Mouse (Mus musculus): Measurements from ENCODE around the gene Snap91. TPM values are rescaled to one million over a fixed set of nuclear protein-coding genes. Genes with fewer than 3 reads are reported as not detected.
A peak's percentile ranks its signal among the peaks of the same experiment; 100 is the strongest.

Gene Snap91
- polyA plus RNA-seq (2015; fragmentation: Nextera tagmentation; extraction: Ambion mirVana): 18.4 and 20.1 TPM in 2 replicates

- Histone ChIP-seq H3K4me1 (ENCODE audit: insufficient read depth, low read length) (peaks cover 10% of the 10 kb centered on the region; the same call in 1 of the 2 replicates), H3K27me3 (ENCODE audit: insufficient read depth, low read length) (peaks cover 33% of the 10 kb centered on the region), H3K27ac (ENCODE audit: low read length) (no peak within 1 kb of the TSS), H3K4me2 (replicated peaks; ENCODE audit: low read depth, low read length) (peak within 1 kb of the TSS; percentile 96), H3K36me3 (ENCODE audit: insufficient read depth, low read length) (no peaks in the 10 kb centered on the region), H3K4me3 (ENCODE audit: low read length) (peak within 1 kb of the TSS; percentile 68), H3K9ac (replicated peaks; ENCODE audit: low read length) (peak within 1 kb of the TSS; percentile 70), H3K9me3 (ENCODE audit: low read length) (no peaks in the 10 kb centered on the region)
- peak; percentile 85 for ATAC-seq (ENCODE audit: low FRiP score, low TSS enrichment)
- under 1% methylated on average over 84 of the region's 104 CpGs for WGBS
Measured at GRCm38 (mm10) chr9:86880113-86880972, at the start of gene Snap91. Gene Snap91, minus strand, starts transcription at chr9:86880654.

- H3K27ac ChIP-seq (ENCODE audit: low read length): no peak overlapping the region
- peaks cover 10% of the 10 kb centered on the region for H3K4me1 ChIP-seq (ENCODE audit: insufficient read depth, low read length)
- H3K4me3 ChIP-seq (ENCODE audit: low read length): no peak overlapping the region
- H3K4me2 ChIP-seq (replicated peaks; ENCODE audit: low read depth, low read length): no peak overlapping the region
- no peaks in the 10 kb centered on the region for H3K36me3 ChIP-seq (ENCODE audit: insufficient read depth, low read length)
- no peaks in the 10 kb centered on the region for H3K9me3 ChIP-seq (ENCODE audit: low read length)
- no peaks in the 10 kb centered on the region for H3K27me3 ChIP-seq (ENCODE audit: insufficient read depth, low read length)
- WGBS: 66% methylated on average over 5 of the region's 5 CpGs
- ATAC-seq (ENCODE audit: low FRiP score, low TSS enrichment): no peak
- H3K9ac ChIP-seq (replicated peaks; ENCODE audit: low read length): no peak overlapping the region
Measured at GRCm38 (mm10) chr9:86926519-86926918, 46.1 kb upstream of the Snap91 start.

- 51% methylated on average over 6 of the region's 6 CpGs for WGBS
- no peak overlapping the region for H3K4me2 ChIP-seq (replicated peaks; ENCODE audit: low read depth, low read length)
- no peaks in the 10 kb centered on the region for H3K36me3 ChIP-seq (ENCODE audit: insufficient read depth, low read length)
- no peak overlapping the region for H3K27ac ChIP-seq (ENCODE audit: low read length)
- H3K9ac ChIP-seq (replicated peaks; ENCODE audit: low read length): no peak overlapping the region
- no peaks in the 10 kb centered on the region for H3K27me3 ChIP-seq (ENCODE audit: insufficient read depth, low read length)
- no peak for ATAC-seq (ENCODE audit: low FRiP score, low TSS enrichment)
- H3K4me3 ChIP-seq (ENCODE audit: low read length): no peak overlapping the region
- H3K9me3 ChIP-seq (ENCODE audit: low read length): no peaks in the 10 kb centered on the region
- H3K4me1 ChIP-seq (ENCODE audit: insufficient read depth, low read length): 0 out of 2 replicates have a peak, but pooled peaks cover 2% of the 10 kb centered on the region
Measured at GRCm38 (mm10) chr9:86925688-86926087, 45.2 kb upstream of the Snap91 start.

DNA sequence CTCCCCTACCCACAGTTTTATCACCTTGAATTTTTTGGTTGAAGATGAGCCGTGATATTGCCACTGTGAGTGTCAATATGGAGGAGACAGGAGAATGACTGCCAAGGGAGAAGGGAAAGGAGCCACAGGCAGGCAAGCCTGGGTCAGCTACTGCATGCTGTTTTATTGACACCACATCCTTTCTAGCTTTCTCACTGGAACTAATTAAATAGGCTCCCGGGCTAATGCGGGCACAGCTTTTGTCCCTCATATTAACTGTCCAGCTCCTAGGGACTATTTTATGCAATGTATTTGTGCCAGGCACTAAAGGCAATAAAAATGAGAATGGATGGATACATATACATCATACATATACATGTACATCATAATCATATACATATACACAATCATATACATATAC lies 42.0 kb upstream of the Snap91 start:
- no peaks in the 10 kb centered on the region for H3K9me3 ChIP-seq (ENCODE audit: low read length)
- H3K4me3 ChIP-seq (ENCODE audit: low read length): no peak overlapping the region
- WGBS: 44% methylated on average over 3 of the region's 3 CpGs
- H3K4me1 ChIP-seq (ENCODE audit: insufficient read depth, low read length): no peaks in the 10 kb centered on the region
- H3K9ac ChIP-seq (replicated peaks; ENCODE audit: low read length): no peak overlapping the region
- H3K4me2 ChIP-seq (replicated peaks; ENCODE audit: low read depth, low read length): no peak overlapping the region
- no peak for ATAC-seq (ENCODE audit: low FRiP score, low TSS enrichment)
- H3K27me3 ChIP-seq (ENCODE audit: insufficient read depth, low read length): no peaks in the 10 kb centered on the region
- no peak overlapping the region for H3K27ac ChIP-seq (ENCODE audit: low read length)
- H3K36me3 ChIP-seq (ENCODE audit: insufficient read depth, low read length): no peaks in the 10 kb centered on the region

DNA sequence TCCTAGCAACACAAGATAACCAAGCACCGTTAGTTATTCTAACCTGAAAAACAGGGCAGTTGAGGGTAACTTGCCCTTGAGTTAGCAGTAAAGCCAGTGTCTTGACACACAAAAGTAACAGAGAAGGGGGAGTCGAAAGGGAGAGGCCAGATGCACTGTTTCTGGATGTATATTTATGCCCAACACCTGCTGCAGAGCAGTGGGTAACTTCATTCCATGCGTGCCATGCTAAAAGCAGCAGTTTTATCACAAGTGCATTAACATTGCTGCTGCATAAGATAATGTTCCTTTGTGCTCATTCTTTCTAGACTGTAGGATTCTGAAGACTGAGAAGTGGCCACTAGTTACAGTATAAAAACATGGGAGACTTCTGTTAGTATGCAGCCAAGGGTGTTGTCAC lies 36.1 kb upstream of the Snap91 start:
- H3K4me2 ChIP-seq (replicated peaks; ENCODE audit: low read depth, low read length): no peak overlapping the region
- no peaks in the 10 kb centered on the region for H3K27me3 ChIP-seq (ENCODE audit: insufficient read depth, low read length)
- H3K9me3 ChIP-seq (ENCODE audit: low read length): no peaks in the 10 kb centered on the region
- H3K27ac ChIP-seq (ENCODE audit: low read length): no peak overlapping the region
- H3K9ac ChIP-seq (replicated peaks; ENCODE audit: low read length): no peak overlapping the region
- H3K4me3 ChIP-seq (ENCODE audit: low read length): no peak overlapping the region
- no peak for ATAC-seq (ENCODE audit: low FRiP score, low TSS enrichment)
- no peaks in the 10 kb centered on the region for H3K36me3 ChIP-seq (ENCODE audit: insufficient read depth, low read length)
- no peaks in the 10 kb centered on the region for H3K4me1 ChIP-seq (ENCODE audit: insufficient read depth, low read length)
- 77% methylated on average over 3 of the region's 3 CpGs for WGBS

- Histone ChIP-seq H3K9ac (replicated peaks; ENCODE audit: low read length) (no peak overlapping the region), H3K4me2 (replicated peaks; ENCODE audit: low read depth, low read length) (no peak overlapping the region), H3K4me1 (ENCODE audit: insufficient read depth, low read length) (peaks cover 2% of the 10 kb centered on the region; the same call in 1 of the 2 replicates), H3K27ac (ENCODE audit: low read length) (no peak overlapping the region), H3K9me3 (ENCODE audit: low read length) (no peaks in the 10 kb centered on the region), H3K36me3 (ENCODE audit: insufficient read depth, low read length) (no peaks in the 10 kb centered on the region), H3K4me3 (ENCODE audit: low read length) (no peak overlapping the region), H3K27me3 (ENCODE audit: insufficient read depth, low read length) (no peaks in the 10 kb centered on the region)
- WGBS: 78% methylated on average over 4 of the region's 4 CpGs
- ATAC-seq (ENCODE audit: low FRiP score, low TSS enrichment): peak; percentile 67; the same call in 1 of the 2 replicates
Measured at GRCm38 (mm10) chr9:86899502-86900199, 19.2 kb upstream of the Snap91 start.

- H3K27me3 ChIP-seq (ENCODE audit: insufficient read depth, low read length): peaks cover 33% of the 10 kb centered on the region
- under 1% methylated on average over 75 of the region's 75 CpGs for WGBS
- peak; percentile 79 for ATAC-seq (ENCODE audit: low FRiP score, low TSS enrichment)
- no peaks in the 10 kb centered on the region for H3K9me3 ChIP-seq (ENCODE audit: low read length)
- H3K9ac ChIP-seq (replicated peaks; ENCODE audit: low read length): peak overlapping the region; percentile 70
- H3K4me1 ChIP-seq (ENCODE audit: insufficient read depth, low read length): peaks cover 10% of the 10 kb centered on the region; the same call in 1 of the 2 replicates
- H3K4me2 ChIP-seq (replicated peaks; ENCODE audit: low read depth, low read length): peak overlapping the region; percentile 96
- no peaks in the 10 kb centered on the region for H3K36me3 ChIP-seq (ENCODE audit: insufficient read depth, low read length)
- peak overlapping the region; percentile 68 for H3K4me3 ChIP-seq (ENCODE audit: low read length)
- H3K27ac ChIP-seq (ENCODE audit: low read length): no peak overlapping the region
Measured at GRCm38 (mm10) chr9:86879216-86880112, 990 bp downstream of the Snap91 start.

DNA sequence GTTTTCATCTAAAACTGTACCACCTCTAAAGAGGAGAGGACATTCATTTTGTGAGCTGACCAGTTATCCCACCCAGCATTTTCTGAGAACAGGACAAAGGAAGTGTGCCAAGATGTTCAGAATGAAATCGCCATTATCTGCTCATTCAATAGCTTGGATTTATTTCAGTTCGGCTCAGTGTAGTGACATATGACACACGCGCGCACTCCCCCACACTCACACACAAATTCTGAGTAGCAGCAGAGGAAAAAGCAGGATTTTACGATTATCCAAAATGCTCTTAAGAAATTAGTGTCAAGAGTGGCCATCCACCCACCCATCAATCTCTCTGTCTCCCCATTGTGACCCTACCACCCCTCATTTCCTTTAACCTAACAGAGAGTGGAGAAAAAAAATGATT lies 1.7 kb downstream of the Snap91 start:
- 31% methylated on average over 6 of the region's 6 CpGs for WGBS
- no peaks in the 10 kb centered on the region for H3K36me3 ChIP-seq (ENCODE audit: insufficient read depth, low read length)
- H3K27ac ChIP-seq (ENCODE audit: low read length): no peak overlapping the region
- peak overlapping the region; percentile 96 for H3K4me2 ChIP-seq (replicated peaks; ENCODE audit: low read depth, low read length)
- H3K4me1 ChIP-seq (ENCODE audit: insufficient read depth, low read length): peaks cover 10% of the 10 kb centered on the region; the same call in 1 of the 2 replicates
- no peak overlapping the region for H3K9ac ChIP-seq (replicated peaks; ENCODE audit: low read length)
- no peak for ATAC-seq (ENCODE audit: low FRiP score, low TSS enrichment)
- no peaks in the 10 kb centered on the region for H3K9me3 ChIP-seq (ENCODE audit: low read length)
- peaks cover 33% of the 10 kb centered on the region for H3K27me3 ChIP-seq (ENCODE audit: insufficient read depth, low read length)
- H3K4me3 ChIP-seq (ENCODE audit: low read length): peak overlapping the region; percentile 68

DNA sequence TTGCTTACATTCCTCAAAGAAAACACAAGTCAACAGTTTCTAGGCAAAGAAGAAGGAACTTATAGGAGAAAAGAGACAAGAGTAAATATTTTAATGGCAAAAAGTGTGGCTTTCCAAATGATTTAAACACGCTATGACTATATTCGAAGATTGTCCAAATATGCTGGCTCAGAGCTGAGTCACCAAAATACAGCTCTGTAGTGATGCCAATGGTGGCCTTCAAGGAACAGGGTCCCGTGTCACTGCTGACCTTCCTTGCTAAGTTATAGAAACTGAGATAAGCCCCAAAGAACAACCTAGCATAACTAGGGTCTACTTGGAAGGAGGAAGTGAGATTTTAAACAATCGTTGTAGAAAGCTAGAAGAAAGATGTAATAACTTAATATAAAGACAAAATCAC lies 6.8 kb downstream of the Snap91 start:
- no peaks in the 10 kb centered on the region for H3K9me3 ChIP-seq (ENCODE audit: low read length)
- H3K9ac ChIP-seq (replicated peaks; ENCODE audit: low read length): no peak overlapping the region
- H3K27me3 ChIP-seq (ENCODE audit: insufficient read depth, low read length): peaks cover 11% of the 10 kb centered on the region
- H3K36me3 ChIP-seq (ENCODE audit: insufficient read depth, low read length): no peaks in the 10 kb centered on the region
- no peak for ATAC-seq (ENCODE audit: low FRiP score, low TSS enrichment)
- WGBS: 83% methylated on average over 4 of the region's 4 CpGs
- H3K4me3 ChIP-seq (ENCODE audit: low read length): no peak overlapping the region
- H3K4me1 ChIP-seq (ENCODE audit: insufficient read depth, low read length): peaks cover under 1% of the 10 kb centered on the region; the same call in 1 of the 2 replicates
- no peak overlapping the region for H3K4me2 ChIP-seq (replicated peaks; ENCODE audit: low read depth, low read length)
- no peak overlapping the region for H3K27ac ChIP-seq (ENCODE audit: low read length)

All from kidney, embryonic 16.5 days (tissue).